Mouse (Mus musculus): ENCODE measurements around the gene Afg1l.

- TF ChIP-seq GATA1 (IDR thresholded peaks at IDR 0.05; ENCODE audit: borderline replicate concordance, low read length) = no peak
- no peak for TF ChIP-seq FLI1 (IDR thresholded peaks at IDR 0.05; ENCODE audit: low read length)
Observed at GRCm38 (mm10) chr10:42299967-42300366, 178.4 kb downstream of the Afg1l start.

All from megakaryocyte, embryonic 14.5 days (primary cell).